Mouse (Mus musculus): ENCODE data around the gene Gm30191. TPM values are rescaled to one million over a fixed set of nuclear protein-coding genes. Genes with fewer than 3 reads are reported as not detected.
"Not testable (repeated sequence)": the region's sequence is repeated elsewhere in the genome, so short reads cannot be mapped to it uniquely, and the experiment has no call there.

The Gm30191 gene
- total RNA-seq, 2 experiments from 2014 or later = not detected

DNA sequence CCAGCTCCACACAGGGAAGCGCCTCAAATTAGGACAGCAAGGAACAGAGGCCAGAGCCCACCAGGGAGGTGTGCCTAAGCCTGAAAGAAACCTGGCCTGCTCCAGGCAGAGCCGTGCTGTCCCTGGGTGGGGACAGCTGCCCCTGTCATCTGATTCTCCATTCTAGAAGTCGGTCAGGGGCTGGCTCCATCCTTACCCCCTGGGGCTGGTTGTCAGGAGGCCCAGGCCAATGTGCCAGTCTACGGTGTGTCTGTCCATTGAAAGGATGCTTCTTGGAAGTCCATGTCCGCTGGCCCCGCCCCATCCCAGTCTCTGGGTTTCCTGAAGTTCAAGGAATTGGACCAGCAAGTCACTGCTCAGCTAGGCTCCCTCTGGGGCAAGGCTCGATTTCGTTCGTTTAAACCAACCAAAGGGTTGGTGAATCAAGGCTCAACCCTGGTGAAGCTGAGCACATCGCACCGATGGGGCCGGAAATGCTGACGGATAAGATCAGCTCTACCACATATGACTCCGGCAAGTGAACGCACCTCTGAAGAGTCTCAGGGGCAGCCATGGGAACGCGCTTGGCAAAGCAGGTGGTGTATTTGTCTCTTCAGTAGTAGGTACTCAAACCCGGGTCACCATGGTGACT lies 46.4 kb downstream of the Gm30191 start:
- Histone ChIP-seq H3K27ac (no peak overlapping the region), H3K4me3 (no peak overlapping the region)
- intact Hi-C loops (cut with DNase I) = loop anchor here (2.0 kb wide), 1 partner anchor 44 kb away; no protein-coding TSS in a partner anchor
- DNase-seq (ENCODE audit: extremely low spot score in 1 of 2, low spot score in 2 of 2) = no peak
- no peak for TF ChIP-seq CTCF (IDR thresholded peaks at IDR 0.05)

DNA sequence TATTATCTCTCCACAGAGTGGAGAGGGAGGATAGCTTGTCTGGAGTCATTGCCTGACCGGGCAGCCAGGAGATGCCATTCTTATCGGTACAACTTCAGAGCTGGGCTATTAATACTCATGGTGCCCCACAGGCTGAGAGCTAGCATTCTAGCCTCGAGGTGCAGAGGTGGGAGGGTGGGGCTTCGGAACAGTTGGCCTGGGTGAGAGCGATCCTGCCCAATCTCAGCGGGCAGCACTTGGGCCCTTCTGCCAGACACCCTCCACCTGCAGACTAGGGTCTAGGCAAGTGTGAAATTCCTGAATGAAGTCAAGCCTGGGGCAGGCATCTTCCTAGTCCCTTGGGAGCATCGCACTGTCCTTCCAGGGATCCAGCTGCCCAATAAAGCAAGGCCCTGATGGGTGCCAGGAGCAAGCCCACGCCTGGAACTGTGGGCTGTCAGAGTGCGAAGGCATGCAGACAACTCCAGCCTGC lies 47.0 kb downstream of the Gm30191 start:
- H3K4me3 ChIP-seq = no peak overlapping the region
- intact Hi-C loops (cut with DNase I) = loop anchor here (2.0 kb wide), 1 partner anchor 45 kb away; no protein-coding TSS in a partner anchor
- no peak overlapping the region for H3K27ac ChIP-seq
- TF ChIP-seq CTCF (IDR thresholded peaks at IDR 0.05) = no peak
- no peak for DNase-seq (ENCODE audit: extremely low spot score in 1 of 2, low spot score in 2 of 2)

DNA sequence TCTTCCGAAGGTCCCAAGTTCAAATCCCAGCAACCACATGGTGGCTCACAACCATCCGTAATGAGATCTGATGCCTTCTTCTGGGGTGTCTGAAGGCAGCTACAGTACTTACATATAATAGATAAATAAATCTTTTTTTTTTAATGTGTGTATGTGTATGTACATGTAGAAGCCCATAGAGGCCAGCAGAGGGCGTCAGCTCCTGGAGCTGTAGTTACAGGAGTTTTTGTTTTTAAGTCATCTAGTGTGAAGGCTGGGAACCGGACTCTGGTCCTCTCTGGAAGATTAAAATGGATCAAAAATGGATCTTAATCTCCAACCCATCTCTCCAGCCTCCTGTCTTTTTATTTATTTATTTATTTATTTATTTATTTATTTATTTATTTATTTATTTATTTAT lies 49.4 kb downstream of the Gm30191 start:
- DNase-seq (ENCODE audit: extremely low spot score in 1 of 2, low spot score in 2 of 2); intact Hi-C loops (cut with DNase I); H3K4me3 ChIP-seq; H3K27ac ChIP-seq: not testable (repeated sequence)

DNA sequence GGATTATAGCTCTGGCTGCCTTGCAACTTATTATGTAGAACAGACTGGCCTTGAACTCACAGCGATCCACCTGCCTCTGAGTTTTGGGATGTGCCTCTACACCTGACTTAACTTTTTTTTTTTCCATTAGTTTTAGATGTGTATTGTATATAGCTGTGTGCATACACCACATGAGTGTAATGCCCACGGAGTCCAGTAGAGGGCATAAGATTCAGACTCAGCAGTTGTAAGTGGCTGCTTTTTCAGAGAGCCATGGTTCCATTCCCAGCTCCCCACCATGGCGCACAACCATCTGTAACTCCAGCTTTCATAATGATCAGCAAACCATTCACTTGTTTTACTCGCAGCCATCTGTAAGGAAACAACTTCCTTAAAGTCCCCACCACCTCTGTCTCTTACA lies 49.8 kb downstream of the Gm30191 start:
- intact Hi-C loops (cut with DNase I) = no loop called here
- TF ChIP-seq CTCF (IDR thresholded peaks at IDR 0.05) = no peak; the same call in 1 of the 2 replicates
- DNase-seq (ENCODE audit: extremely low spot score in 1 of 2, low spot score in 2 of 2) = no peak
- no peak overlapping the region for H3K4me3 ChIP-seq
- no peak overlapping the region for H3K27ac ChIP-seq

DNA sequence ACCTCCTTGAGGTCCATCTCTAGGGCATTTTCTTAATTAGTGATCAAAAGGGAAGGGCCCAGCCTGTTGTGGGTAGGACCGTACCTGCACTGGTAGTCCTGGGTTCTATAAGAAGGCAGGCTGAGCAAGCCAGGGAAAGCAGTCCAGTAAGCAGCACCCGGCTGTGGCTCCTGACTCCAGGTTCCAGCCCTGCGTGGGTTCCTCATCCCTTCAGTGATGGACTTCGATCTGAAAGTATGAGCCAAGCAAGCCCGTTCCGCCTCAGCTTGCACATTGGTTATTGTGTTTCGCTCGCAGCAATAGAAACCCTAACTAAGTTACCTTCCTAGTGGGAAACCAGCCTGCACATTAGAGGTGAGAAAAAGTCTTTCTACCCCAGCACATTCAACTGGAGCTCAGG lies 50.6 kb downstream of the Gm30191 start:
- intact Hi-C loops (cut with DNase I) = no loop called here
- no peak for TF ChIP-seq CTCF (IDR thresholded peaks at IDR 0.05)
- no peak overlapping the region for H3K27ac ChIP-seq
- DNase-seq (ENCODE audit: extremely low spot score in 1 of 2, low spot score in 2 of 2) = no peak
- H3K4me3 ChIP-seq = no peak overlapping the region

DNA sequence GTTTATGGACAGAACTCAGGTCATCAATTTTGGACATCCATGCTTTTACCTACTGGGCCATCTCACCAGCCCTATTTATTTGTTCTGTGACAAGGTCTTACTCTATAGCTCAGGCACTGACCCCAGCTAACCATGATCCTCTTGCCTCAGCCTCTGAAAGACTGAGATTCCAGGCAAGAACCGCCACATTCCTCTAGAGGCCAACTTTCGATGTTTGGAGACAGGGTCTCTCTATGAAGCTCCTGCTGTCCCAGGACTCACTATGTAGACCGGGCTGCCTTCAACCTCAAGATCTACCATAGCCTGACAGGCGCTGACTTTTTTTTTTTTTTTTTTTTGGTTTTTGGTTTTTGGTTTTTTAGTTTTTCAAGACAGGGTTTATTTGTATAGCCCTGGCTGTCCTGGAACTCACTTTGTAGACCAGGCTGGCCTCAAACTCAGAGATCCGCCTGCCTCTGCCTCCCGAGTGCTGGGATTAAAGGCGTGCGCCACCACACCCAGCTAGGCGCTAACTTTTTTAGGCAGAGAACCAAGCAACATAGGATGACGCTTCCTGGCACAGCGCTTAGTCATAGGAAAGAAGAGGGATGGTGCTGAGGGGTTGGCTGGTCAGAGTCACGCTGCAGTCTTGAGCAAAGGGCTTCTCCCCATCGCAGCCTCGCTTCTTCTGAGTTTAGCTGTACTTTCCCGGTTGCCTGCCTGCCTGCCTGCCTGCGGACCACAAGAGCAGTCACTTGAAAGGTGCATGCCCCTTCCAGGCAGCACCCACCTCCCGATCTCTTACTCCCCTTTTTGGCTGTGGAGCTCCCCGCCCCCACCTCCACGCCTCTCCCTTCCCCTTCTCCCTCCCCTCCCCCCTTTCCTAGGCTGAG lies 52.1 kb downstream of the Gm30191 start:
- Histone ChIP-seq H3K4me3 (no peak overlapping the region), H3K27ac (no peak overlapping the region; the same call in 1 of the 2 replicates)
- intact Hi-C loops (cut with DNase I) = no loop called here
- DNase-seq (ENCODE audit: extremely low spot score in 1 of 2, low spot score in 2 of 2) = no peak
- TF ChIP-seq CTCF (IDR thresholded peaks at IDR 0.05) = no peak

DNA sequence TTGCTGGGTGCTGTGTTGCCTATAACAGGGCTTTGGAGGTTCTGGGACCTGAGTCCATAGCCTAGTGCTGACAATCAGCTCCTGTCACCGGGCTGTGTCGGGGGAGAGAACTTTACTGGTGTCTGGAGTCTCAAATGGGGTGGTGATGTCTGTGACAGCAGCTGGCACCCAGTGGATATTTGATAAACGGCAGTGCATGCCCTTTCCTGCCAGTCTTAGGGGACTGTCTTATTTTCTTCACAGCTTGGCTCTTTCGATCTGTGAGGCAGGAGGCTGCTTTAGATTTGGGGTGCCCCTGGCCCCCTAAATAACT lies 52.7 kb downstream of the Gm30191 start:
- Histone ChIP-seq H3K27ac (peak overlapping the region; percentile 73), H3K4me3 (no peak overlapping the region)
- TF ChIP-seq CTCF (IDR thresholded peaks at IDR 0.05) = no peak
- intact Hi-C loops (cut with DNase I) = no loop called here
- no peak for DNase-seq (ENCODE audit: extremely low spot score in 1 of 2, low spot score in 2 of 2)

Other genes with a start within 250 kb of the Gm30191 start
- gene Dhdds, start 246.0 kb upstream of the Gm30191 start, total RNA-seq (2021) = 10 to 100 TPM; 61.4 to 62.2 TPM
- not detected for gene Lin28a, start 228.1 kb upstream of the Gm30191 start, total RNA-seq (2021)
- gene Zfp683, start 193.1 kb upstream of the Gm30191 start, total RNA-seq (2021) = not detected
- 1 to 10 TPM; 2.3 to 2.4 TPM for gene Crybg2, start 186.1 kb upstream of the Gm30191 start, total RNA-seq (2021)
- 1 to 10 TPM; 2.6 to 3.3 TPM for gene Cd52, start 151.9 kb upstream of the Gm30191 start, total RNA-seq (2021)
- 10 to 100 TPM; 39.7 to 47.1 TPM for gene Ubxn11, start 144.4 kb upstream of the Gm30191 start, total RNA-seq (2021)
- 100 to 1,000 TPM; 185 to 191 TPM for gene Sh3bgrl3, start 118.1 kb upstream of the Gm30191 start, total RNA-seq (2021)
- 10 to 100 TPM; 14.9 to 16.5 TPM for gene Cep85, start 59.8 kb upstream of the Gm30191 start, total RNA-seq (2021)
- gene Gm7534, start 43.9 kb upstream of the Gm30191 start, total RNA-seq (2021) = not detected
- gene Catsper4, start 19.6 kb upstream of the Gm30191 start, total RNA-seq (2021) = not detected
- under 1 TPM; 0.32 to 0.58 TPM for gene Cnksr1, start 8.5 kb upstream of the Gm30191 start, total RNA-seq (2021)
- gene E130218I03Rik, start 3.3 kb upstream of the Gm30191 start, total RNA-seq (2021) = not detected
- 10 to 100 TPM; 11.6 to 12.9 TPM for gene Zfp593, start 1.3 kb upstream of the Gm30191 start, total RNA-seq (2021)
- gene Grrp1, start 7.2 kb downstream of the Gm30191 start, total RNA-seq (2021) = 1 to 10 TPM; 3.0 to 3.6 TPM
- gene Pdik1l, start 41.0 kb downstream of the Gm30191 start, total RNA-seq (2021) = 10 to 100 TPM; 17.5 to 20.4 TPM
- gene Trim63, start 68.2 kb downstream of the Gm30191 start, total RNA-seq (2021) = under 1 TPM; 0.21 to 0.25 TPM
- not detected for gene Slc30a2, start 96.2 kb downstream of the Gm30191 start, total RNA-seq (2021)
- 10 to 100 TPM; 46.7 to 48.9 TPM for gene Extl1, start 136.9 kb downstream of the Gm30191 start, total RNA-seq (2021)
- 1 to 10 TPM; 6.5 to 6.9 TPM for gene Pafah2, start 149.4 kb downstream of the Gm30191 start, total RNA-seq (2021)
- gene Stmn1, start 221.4 kb downstream of the Gm30191 start, total RNA-seq (2021) = 1,000 to 10,000 TPM in 1 of 2 experiments, 100 to 1,000 TPM in 1; 990 to 1,034 TPM
- gene Paqr7, start 249.8 kb downstream of the Gm30191 start, total RNA-seq (2021) = 10 to 100 TPM; 69.3 to 77.9 TPM

Measured in left cerebral cortex, adult 2 months (tissue).